8 mouse cellular contexts compared by ENCODE assay signal in the genomic region with DNA sequence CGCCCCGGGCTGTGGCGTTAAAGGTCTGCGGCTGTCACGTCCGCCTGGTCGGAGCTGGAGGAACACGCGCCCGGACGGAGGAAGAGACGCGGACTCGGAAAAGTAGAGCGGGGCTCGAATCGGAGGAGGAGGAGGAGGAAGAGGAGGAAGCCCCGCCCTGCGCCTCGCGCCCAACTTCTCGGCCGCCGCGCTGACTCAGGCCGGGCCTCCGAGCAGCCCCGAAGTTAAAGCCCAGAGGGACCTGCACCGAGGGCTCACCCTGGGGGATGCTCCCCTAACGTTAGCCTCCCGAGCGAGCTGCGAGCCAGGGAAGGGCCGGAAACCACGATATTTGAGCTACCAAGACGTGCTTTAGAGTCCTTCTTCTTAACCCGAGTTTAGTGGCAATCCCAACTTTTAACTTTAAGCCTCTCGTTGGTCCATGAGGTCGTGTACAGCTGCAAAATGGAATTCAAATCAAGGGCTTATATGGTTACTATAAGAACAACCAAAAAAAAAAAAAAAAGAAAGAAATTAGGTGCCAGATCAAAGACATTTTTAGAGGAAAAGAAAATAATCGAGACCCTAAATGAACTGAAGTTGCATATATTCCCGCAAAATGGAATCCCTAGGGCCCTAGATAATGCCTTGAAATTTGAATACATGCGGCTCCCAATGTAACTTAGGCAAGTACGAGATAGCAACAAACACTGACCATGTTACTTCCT. TPM values are rescaled to one million over a fixed set of nuclear protein-coding genes. Genes with fewer than 3 reads are reported as not detected.
DNase-seq lines count a peak whose midpoint lies in the region; ATAC-seq lines count a peak whose summit lies in the region.

A gene (minus strand): TSS at position 121 of the 707 bp plus-strand sequence.

- H3K4me2 ChIP-seq in hindbrain, embryonic 14.5 days (replicated peaks), result peak within 1 kb of the TSS; percentile 77

- H3K27me3 ChIP-seq in hindbrain, embryonic 14.5 days (ENCODE audit: control insufficient read depth, insufficient read depth, low read length), result no peaks in the 10 kb centered on the region

- peak within 1 kb of the TSS; percentile 95 for H3K9ac ChIP-seq in hindbrain, embryonic 14.5 days

- H3K4me1 ChIP-seq in hindbrain, embryonic 14.5 days (replicated peaks; ENCODE audit: control insufficient read depth, insufficient read depth, low read length), result peaks cover 14% of the 10 kb centered on the region

- H3K4me3 ChIP-seq in hindbrain, embryonic 14.5 days (replicated peaks; ENCODE audit: low read length), result peak within 1 kb of the TSS; percentile 96

- no peaks in the 10 kb centered on the region for H3K9me3 ChIP-seq in hindbrain, embryonic 14.5 days (ENCODE audit: control insufficient read depth, low read length)

- peak; percentile 90 for DNase-seq in NIH3T3 (ENCODE audit: low read depth)
- peak; percentile 68 to 69 for DNase-seq in cerebellum, postnatal 36 days
- peak; percentile 85 for DNase-seq in gastrocnemius, adult 18-20 months (ENCODE audit: low spot score)
- DNase-seq in hindbrain, embryonic 14.5 days (ENCODE audit: low spot score), result peak; percentile 62
- peak; percentile 70 to 79 for DNase-seq in layer of hippocampus, postnatal 36 days
- peak; percentile 85 for DNase-seq in lung, postnatal 25 days (ENCODE audit: low spot score)
- peak; percentile 83 for DNase-seq in right cerebral cortex, adult 18-20 months
- peak; percentile 78 to 81 for DNase-seq in urinary bladder, adult 18-20 months (ENCODE audit: low spot score in 2 of 2)

- no peak; the same call in 1 of the 2 replicates for ATAC-seq in hindbrain, embryonic 14.5 days (ENCODE audit: low FRiP score)

- peak within 1 kb of the TSS; percentile 99 for H3K27ac ChIP-seq in hindbrain, embryonic 14.5 days

- H3K36me3 ChIP-seq in hindbrain, embryonic 14.5 days (replicated peaks; ENCODE audit: control insufficient read depth, insufficient read depth), result no peaks in the 10 kb centered on the region

- WGBS in hindbrain, embryonic 14.5 days, result 3% methylated on average over 42 of the region's 43 CpGs

RNA-seq across cellular contexts. Expression of the gene that starts here (rescaled TPM):
- total RNA-seq in gastrocnemius, adult 18-20 months (2021), result 100 to 1,000 TPM; 263 to 302 TPM
- 47.8 and 49.3 TPM in 2 replicates for polyA plus RNA-seq in hindbrain, embryonic 14.5 days (2014; fragmentation: Nextera tagmentation; extraction: Ambion mirVana)
- total RNA-seq in layer of hippocampus, postnatal 36 days (2021), result 100 to 1,000 TPM; 120 to 127 TPM
